Mouse (Mus musculus) bone marrow, adult 2 months (tissue): ENCODE measurements at regions not wholly inside any gene's neighbourhood (a gene's known extent, or its start where the extent isn't known, plus 50 kb on each side); places are given as distances from the start of the nearest gene placed in this dataset.
"Not testable (repeated sequence)": the region's sequence is repeated elsewhere in the genome, so short reads cannot be mapped to it uniquely, and the experiment has no call there.

ENCODE experiments used
- H3K27ac ChIP-seq: fragments of 200-500 bp; 2 replicates; pipeline ENCODE4 v1.5.1; 2012; ENCODE audit warnings: low read depth, mild to moderate bottlenecking, control low read depth, inconsistent platforms, low read length; ENCODE audit not compliant: control insufficient read depth, poor library complexity, insufficient read depth
- H3K4me1 ChIP-seq: fragments of 200-500 bp; 2 replicates; pipeline ENCODE4 v1.6.1; 2011; ENCODE audit warnings: low read length; ENCODE audit not compliant: control insufficient read depth, insufficient read depth
- H3K4me3 ChIP-seq: fragments of 200-500 bp; replicated peaks from 2 replicates; pipeline ENCODE3; 2011; ENCODE audit warnings: mild to moderate bottlenecking, low read depth, low read length, control low read depth; ENCODE audit not compliant: control insufficient read depth
- WGBS: fragments of 180-500 bp; shearing (Covaris S2); methylation state at CpG from one replicate; pipeline ENCODE4 v1.1.7; 2018; 5-methylcytosine and 5-hydroxymethylcytosine counted together

GRCm38 (mm10) chr8:71823655-71824622, 57.9 kb upstream of the Zfp709 start:
- 63% methylated on average over 3 of the region's 3 CpGs for WGBS
- not testable (repeated sequence) for H3K27ac ChIP-seq, H3K4me3 ChIP-seq, H3K4me1 ChIP-seq

GRCm38 (mm10) chr8:71822749-71823148, 59.1 kb upstream of the Zfp709 start:
- not testable (repeated sequence) for H3K4me3 ChIP-seq, H3K4me1 ChIP-seq, H3K27ac ChIP-seq
- 58% methylated on average over 1 of the region's 1 CpGs for WGBS

- not testable (repeated sequence) for H3K4me3 ChIP-seq, H3K4me1 ChIP-seq, H3K27ac ChIP-seq
- 83% methylated on average over 8 of the region's 8 CpGs for WGBS
These were observed 61.9 kb upstream of the Zfp709 start for GRCm38 (mm10) chr8:71819936-71820335.

GRCm38 (mm10) chr8:71819381-71819780, 62.4 kb upstream of the Zfp709 start:
- WGBS = 85% methylated on average over 9 of the region's 9 CpGs
- not testable (repeated sequence) for H3K4me1 ChIP-seq, H3K4me3 ChIP-seq, H3K27ac ChIP-seq

GRCm38 (mm10) chr8:71816272-71817034, 65.4 kb upstream of the Zfp709 start:
- 85% methylated on average over 20 of the region's 20 CpGs for WGBS

GRCm38 (mm10) chr8:71815813-71816212, 66.0 kb upstream of the Zfp709 start:
- not testable (repeated sequence) for H3K4me3 ChIP-seq, H3K4me1 ChIP-seq, H3K27ac ChIP-seq
- 83% methylated on average over 5 of the region's 5 CpGs for WGBS

More at GRCm38 (mm10) chr8:71816272-71817034, 65.4 kb upstream of the Zfp709 start:
- not testable (repeated sequence) for H3K27ac ChIP-seq, H3K4me1 ChIP-seq, H3K4me3 ChIP-seq

- not testable (repeated sequence) for H3K4me3 ChIP-seq, H3K27ac ChIP-seq, H3K4me1 ChIP-seq
- 83% methylated on average over 14 of the region's 14 CpGs for WGBS
These were observed 66.9 kb upstream of the Zfp709 start for GRCm38 (mm10) chr8:71814740-71815514.

GRCm38 (mm10) chr8:71813889-71814288, 67.9 kb upstream of the Zfp709 start:
- not testable (repeated sequence) for H3K4me1 ChIP-seq, H3K4me3 ChIP-seq, H3K27ac ChIP-seq
- 66% methylated on average over 4 of the region's 4 CpGs for WGBS

- WGBS = 81% methylated on average over 8 of the region's 8 CpGs
- not testable (repeated sequence) for H3K27ac ChIP-seq, H3K4me1 ChIP-seq, H3K4me3 ChIP-seq
These were observed 68.6 kb upstream of the Zfp709 start for GRCm38 (mm10) chr8:71813239-71813638.

- H3K27ac ChIP-seq, H3K4me3 ChIP-seq, H3K4me1 ChIP-seq: not testable (repeated sequence)
- 66% methylated on average over 3 of the region's 4 CpGs for WGBS
These were observed 74.0 kb upstream of the Zfp709 start for GRCm38 (mm10) chr8:71807788-71808187.

GRCm38 (mm10) chr8:71804586-71804985, 77.2 kb upstream of the Zfp709 start:
- WGBS = 77% methylated on average over 1 of the region's 1 CpGs
- not testable (repeated sequence) for H3K27ac ChIP-seq, H3K4me1 ChIP-seq, H3K4me3 ChIP-seq

GRCm38 (mm10) chr8:71802226-71802625, 76.7 kb upstream of the Fcho1 start:
- H3K4me1 ChIP-seq, H3K27ac ChIP-seq, H3K4me3 ChIP-seq: not testable (repeated sequence)
- WGBS = 72% methylated on average over 2 of the region's 2 CpGs

GRCm38 (mm10) chr8:71789031-71789460, 63.5 kb upstream of the Fcho1 start:
- not testable (repeated sequence) for H3K4me1 ChIP-seq, H3K27ac ChIP-seq
- peak overlapping the region; percentile 47 for H3K4me3 ChIP-seq
- 0% methylated on average over 5 of the region's 9 CpGs for WGBS
